7 mouse cellular contexts compared by ENCODE assay signal in genomic region chr7:83632682-83633120, GRCm38 (mm10). TPM values are rescaled to one million over a fixed set of nuclear protein-coding genes. Genes with fewer than 3 reads are reported as not detected.
A peak's percentile ranks its signal among the peaks of the same experiment; 100 is the strongest.
DNase-seq lines count a peak whose midpoint lies in the region; ATAC-seq and TF ChIP-seq lines count a peak whose summit lies in the region.

No protein-coding gene starts in this region.

- no peaks in the 10 kb centered on the region for H3K9me3 ChIP-seq in lung, postnatal 0 days (ENCODE audit: low read length)
- no peaks in the 10 kb centered on the region for H3K9me3 ChIP-seq in forebrain, embryonic 13.5 days (replicated peaks)
- no peaks in the 10 kb centered on the region for H3K9me3 ChIP-seq in limb, embryonic 15.5 days
- H3K9me3 ChIP-seq in stomach, postnatal 0 days (ENCODE audit: control insufficient read depth, low read length): no peaks in the 10 kb centered on the region

- TF ChIP-seq CTCF in lung, postnatal 0 days (IDR thresholded peaks at IDR 0.05): no peak
- no peak for TF ChIP-seq CTCF in stomach, postnatal 0 days (IDR thresholded peaks at IDR 0.05; ENCODE audit: low read depth)

- H3K4me1 ChIP-seq in lung, postnatal 0 days (ENCODE audit: insufficient read depth, low read depth, low read length): peaks cover 9% of the 10 kb centered on the region; the same call in 1 of the 2 replicates
- peaks cover 16% of the 10 kb centered on the region for H3K4me1 ChIP-seq in forebrain, embryonic 13.5 days
- peaks cover 18% of the 10 kb centered on the region for H3K4me1 ChIP-seq in limb, embryonic 15.5 days
- H3K4me1 ChIP-seq in stomach, postnatal 0 days (replicated peaks; ENCODE audit: control insufficient read depth, insufficient read depth): peaks cover 5% of the 10 kb centered on the region; the same call in 1 of the 2 replicates

- H3K9ac ChIP-seq in lung, postnatal 0 days (replicated peaks; ENCODE audit: low read depth): 0 out of 2 replicates have a peak overlapping the region, but pooled peaks have one; percentile 26
- H3K9ac ChIP-seq in forebrain, embryonic 13.5 days: peak overlapping the region; percentile 73; the same call in 1 of the 2 replicates
- peak overlapping the region; percentile 71; the same call in 1 of the 2 replicates for H3K9ac ChIP-seq in limb, embryonic 15.5 days
- H3K9ac ChIP-seq in stomach, postnatal 0 days (ENCODE audit: low read length): peak overlapping the region; percentile 83

- peak overlapping the region; percentile 63 for H3K4me3 ChIP-seq in lung, postnatal 0 days (ENCODE audit: low read depth, low read length)
- H3K4me3 ChIP-seq in forebrain, embryonic 13.5 days: peak overlapping the region; percentile 59
- H3K4me3 ChIP-seq in limb, embryonic 15.5 days: peak overlapping the region; percentile 68
- peak overlapping the region; percentile 61 for H3K4me3 ChIP-seq in stomach, postnatal 0 days (ENCODE audit: low read depth, low read length)

- 0 out of 2 replicates have a peak, but pooled peaks cover 4% of the 10 kb centered on the region for H3K36me3 ChIP-seq in lung, postnatal 0 days (ENCODE audit: insufficient read depth, low read length)
- H3K36me3 ChIP-seq in forebrain, embryonic 13.5 days (ENCODE audit: poor library complexity, severe bottlenecking): 0 out of 2 replicates have a peak, but pooled peaks cover 3% of the 10 kb centered on the region
- H3K36me3 ChIP-seq in limb, embryonic 15.5 days: peaks cover 19% of the 10 kb centered on the region; the same call in 1 of the 2 replicates
- H3K36me3 ChIP-seq in stomach, postnatal 0 days (ENCODE audit: control insufficient read depth, insufficient read depth, low read length): peaks cover 6% of the 10 kb centered on the region; the same call in 1 of the 2 replicates

- peak overlapping the region; percentile 84; the same call in 1 of the 2 replicates for H3K27ac ChIP-seq in lung, postnatal 0 days (ENCODE audit: low read length)
- no peak overlapping the region for H3K27ac ChIP-seq in forebrain, embryonic 13.5 days
- peak overlapping the region; percentile 24 for H3K27ac ChIP-seq in limb, embryonic 15.5 days
- H3K27ac ChIP-seq in stomach, postnatal 0 days (replicated peaks): no peak overlapping the region; the same call in 1 of the 2 replicates

- peak overlapping the region; percentile 79 for H3K4me2 ChIP-seq in lung, postnatal 0 days (replicated peaks; ENCODE audit: low read depth, low read length)
- H3K4me2 ChIP-seq in forebrain, embryonic 13.5 days: peak overlapping the region; percentile 77
- peak overlapping the region; percentile 76 for H3K4me2 ChIP-seq in limb, embryonic 15.5 days
- peak overlapping the region; percentile 71 for H3K4me2 ChIP-seq in stomach, postnatal 0 days (replicated peaks; ENCODE audit: low read depth)

- H3K27me3 ChIP-seq in lung, postnatal 0 days (replicated peaks; ENCODE audit: insufficient read depth, low read length): no peaks in the 10 kb centered on the region
- H3K27me3 ChIP-seq in forebrain, embryonic 13.5 days: no peaks in the 10 kb centered on the region
- H3K27me3 ChIP-seq in limb, embryonic 15.5 days: no peaks in the 10 kb centered on the region
- H3K27me3 ChIP-seq in stomach, postnatal 0 days (ENCODE audit: control insufficient read depth, insufficient read depth, low read length): no peaks in the 10 kb centered on the region

- no peak for TF ChIP-seq EP300 in lung, postnatal 0 days (IDR thresholded peaks at IDR 0.05)
- no peak for TF ChIP-seq EP300 in stomach, postnatal 0 days (optimal IDR thresholded peaks at IDR 0.05)

- WGBS in lung, postnatal 0 days: 38% methylated on average over 6 of the region's 6 CpGs
- 63% methylated on average over 6 of the region's 6 CpGs for WGBS in forebrain, embryonic 13.5 days
- WGBS in limb, embryonic 15.5 days: 56% methylated on average over 6 of the region's 6 CpGs
- 28% methylated on average over 6 of the region's 6 CpGs for WGBS in stomach, postnatal 0 days

- no peak for ATAC-seq in lung, postnatal 0 days
- no peak for ATAC-seq in forebrain, embryonic 13.5 days
- no peak for ATAC-seq in limb, embryonic 15.5 days (ENCODE audit: insufficient number of reproducible peaks, low FRiP score, low TSS enrichment, low read depth)
- ATAC-seq in stomach, postnatal 0 days (ENCODE audit: low FRiP score, low TSS enrichment): no peak

- no peak for DNase-seq in lung, postnatal 0 days (ENCODE audit: low spot score)
- DNase-seq in lung, postnatal 4 days: no peak
- no peak for DNase-seq in stomach, postnatal 0 days (ENCODE audit: low spot score)
- no peak for DNase-seq in left cerebral cortex, adult 8-10 months (ENCODE audit: low spot score in 2 of 2)
- no peak for DNase-seq in layer of hippocampus, adult 11-12 months (ENCODE audit: low spot score)

RNA-seq across cellular contexts. Expression of gene Stard5, which starts 0.9 kb away (rescaled TPM):
- polyA plus RNA-seq in lung, postnatal 0 days (2015; fragmentation: Nextera tagmentation; extraction: Ambion mirVana): 12.9 and 13.4 TPM in 2 replicates
- polyA plus RNA-seq in forebrain, embryonic 13.5 days (2015; fragmentation: Nextera tagmentation; extraction: Ambion mirVana): 7.5 and 8.5 TPM in 2 replicates
- polyA plus RNA-seq in limb, embryonic 15.5 days (2015; fragmentation: Nextera tagmentation; extraction: Ambion mirVana): 36.8 and 38.9 TPM in 2 replicates
- polyA plus RNA-seq in stomach, postnatal 0 days (2015; fragmentation: Nextera tagmentation; extraction: Ambion mirVana): 33.8 and 34.1 TPM in 2 replicates
- total RNA-seq in left cerebral cortex, adult 8-10 months (2022): 10 to 100 TPM in 3 of 4 experiments, 1 to 10 TPM in 1; 9.2 to 12.9 (median 10.7) TPM

RNA-seq across cellular contexts. Expression of gene Tmc3, which starts 48.0 kb away (rescaled TPM):
- polyA plus RNA-seq in lung, postnatal 0 days (2015; fragmentation: Nextera tagmentation; extraction: Ambion mirVana): 0.11 and 0.24 TPM in 2 replicates
- polyA plus RNA-seq in forebrain, embryonic 13.5 days (2015; fragmentation: Nextera tagmentation; extraction: Ambion mirVana): 0.08 and 0.11 TPM in 2 replicates
- 0.91 and 1.1 TPM in 2 replicates for polyA plus RNA-seq in limb, embryonic 15.5 days (2015; fragmentation: Nextera tagmentation; extraction: Ambion mirVana)
- 1.1 and 1.2 TPM in 2 replicates for polyA plus RNA-seq in stomach, postnatal 0 days (2015; fragmentation: Nextera tagmentation; extraction: Ambion mirVana)
- total RNA-seq in left cerebral cortex, adult 8-10 months (2022): under 1 TPM; 0.17 to 0.67 (median 0.28) TPM

Comparison
In these comparisons a context has a peak if more than half of its experiments do, and no peak if none do; other contexts are left out.
1. H3K27ac ChIP-seq: peak in lung, postnatal 0 days (single experiment) and limb, embryonic 15.5 days (single experiment); none in forebrain, embryonic 13.5 days (single experiment) and stomach, postnatal 0 days (single experiment).
2. H3K9ac ChIP-seq: peak in every context shown above with its lines; median percentile 83 in stomach, postnatal 0 days; 73 in forebrain, embryonic 13.5 days; 71 in limb, embryonic 15.5 days; 26 in lung, postnatal 0 days.
3. Peak in every context shown above with its lines, with median percentiles within 50 percentile points of each other: H3K4me2 ChIP-seq and H3K4me3 ChIP-seq.